Mouse (Mus musculus) liver, embryonic 14.5 days (tissue): ENCODE measurements around the gene Spata7. TPM values are rescaled to one million over a fixed set of nuclear protein-coding genes. Genes with fewer than 3 reads are reported as not detected.

Experiments
- ATAC-seq: fragments of 200-750 bp; cut with Nextera tagmentation; 2 replicates; pipeline ENCODE4 v1.8.0; 2017; ENCODE audit warnings: moderate number of reproducible peaks, mild to moderate bottlenecking, moderate library complexity; ENCODE audit not compliant: insufficient read depth
- DNase-seq, 3 experiments: peaks; one replicate each; pipeline ENCODE4 v3.0.0-alpha.2; 2012 to 2013; ENCODE audit warnings: low read depth in 3 of 3, low spot score in 3 of 3
- H3K27ac ChIP-seq: fragments of 300-500 bp; sonication (generic); 2 replicates; pipeline ENCODE4 v1.5.1; 2014; ENCODE audit warnings: moderate library complexity, mild to moderate bottlenecking, control low read depth, inconsistent platforms
- H3K27me3 ChIP-seq: fragments of 300-500 bp; sonication (generic); 2 replicates; pipeline ENCODE4 v1.6.1; 2014; ENCODE audit warnings: mild to moderate bottlenecking, low read length, moderate library complexity; ENCODE audit not compliant: control insufficient read depth, insufficient read depth
- H3K36me3 ChIP-seq: fragments of 300-500 bp; sonication (generic); replicated peaks from 2 replicates; pipeline ENCODE4 v1.6.1; 2014; ENCODE audit warnings: low read depth; ENCODE audit not compliant: control insufficient read depth, insufficient read depth
- H3K4me1 ChIP-seq, 2 experiments: fragments of 200-500 bp in 1 of 2; fragments of 300-500 bp in 1 of 2; sonication (generic) in 1 of 2; replicated peaks; 2 replicates each; pipeline ENCODE4 v1.6.1; 2012 to 2014; ENCODE audit warnings: antibody characterized with exemption in 1 of 2, inconsistent platforms in 1 of 2, low read length in 1 of 2; ENCODE audit not compliant: control insufficient read depth in 2 of 2, insufficient read depth in 2 of 2
- H3K4me2 ChIP-seq: fragments of 300-500 bp; sonication (generic); 2 replicates; pipeline ENCODE4 v1.6.1; 2014; ENCODE audit warnings: low read depth, mild to moderate bottlenecking, control low read depth, moderate library complexity
- H3K4me3 ChIP-seq, 2 experiments: fragments of 200-500 bp in 1 of 2; fragments of 300-500 bp in 1 of 2; sonication (generic) in 1 of 2; 2 replicates each; pipeline ENCODE4 v1.5.1; 2012 to 2014; ENCODE audit warnings: low read depth in 2 of 2, low read length in 2 of 2, mild to moderate bottlenecking in 2 of 2, control low read depth in 1 of 2, inconsistent platforms in 1 of 2, moderate library complexity in 1 of 2; ENCODE audit not compliant: insufficient read depth in 1 of 2
- H3K9ac ChIP-seq: fragments of 300-500 bp; sonication (generic); replicated peaks from 2 replicates; pipeline ENCODE4 v1.6.1; 2014; ENCODE audit warnings: mild to moderate bottlenecking, control low read depth, moderate library complexity
- H3K9me3 ChIP-seq: fragments of 300-500 bp; sonication (generic); 2 replicates; pipeline ENCODE4 v1.6.1; 2016; ENCODE audit warnings: low read length, mixed read lengths; ENCODE audit not compliant: control insufficient read depth
- CTCF ChIP-seq: IDR thresholded peaks from 2 replicates; pipeline ENCODE4 v1.5.1; 2016; ENCODE audit warnings: antibody characterized with exemption, low read depth, control low read depth
- EP300 ChIP-seq: IDR thresholded peaks from 2 replicates; pipeline ENCODE4 v1.6.1; 2016; ENCODE audit warnings: antibody characterized with exemption, low read depth
- WGBS: fragments of 180-500 bp; shearing (Covaris S2); extraction: QIAGEN DNeasy Blood & Tissue Kit; methylation state at CpG from one replicate; pipeline ENCODE4 v1.1.7; 2014; ENCODE audit not compliant: insufficient replicate concordance; 5-methylcytosine and 5-hydroxymethylcytosine counted together
- polyA plus RNA-seq, 2 experiments: library from polyadenylated mRNA; depleted of rRNA in 1 of 2; stranded (reverse) in 1 of 2; unstranded in 1 of 2; fragments of >200 nt; fragmentation: Nextera tagmentation in 1 of 2; extraction: Ambion mirVana in 1 of 2; gene quantifications; 2 replicates each; pipeline versions ENCODE4 v1.2.1 to v1.2.3; 2012 to 2014

Spata7 gene
- polyA plus RNA-seq, 2 experiments, result 1.2 to 2.0 TPM

- Histone ChIP-seq H3K4me1 (0 out of 4 replicates have a peak, but pooled peaks cover 0 to 2% of the 10 kb centered on the region in 2 experiments), H3K9ac (no peak overlapping the region), H3K27ac (no peak overlapping the region), H3K4me2 (peak overlapping the region; percentile 26; the same call in 1 of the 2 replicates), H3K36me3 (no peaks in the 10 kb centered on the region), H3K9me3 (no peaks in the 10 kb centered on the region), H3K4me3 (no peak overlapping the region), H3K27me3 (no peaks in the 10 kb centered on the region)
- 24% methylated on average over 14 of the region's 14 CpGs for WGBS
- TF ChIP-seq EP300 (no peak), CTCF (no peak)
- no peak for ATAC-seq
- DNase-seq, result no peak
Measured at GRCm38 (mm10) chr12:98677336-98677735, 49.4 kb downstream of the Spata7 start.

GRCm38 (mm10) chr12:98679906-98680305 is 51.9 kb downstream of the Spata7 start:
- ATAC-seq (no peak), DNase-seq (no peak)
- TF ChIP-seq EP300 (no peak), CTCF (no peak)
- 70% methylated on average over 15 of the region's 15 CpGs for WGBS
- Histone ChIP-seq H3K27me3 (no peaks in the 10 kb centered on the region), H3K9me3 (no peaks in the 10 kb centered on the region), H3K36me3 (no peaks in the 10 kb centered on the region), H3K4me1 (no peaks in the 10 kb centered on the region), H3K4me3 (no peak overlapping the region), H3K27ac (no peak overlapping the region), H3K9ac (no peak overlapping the region), H3K4me2 (no peak overlapping the region)

GRCm38 (mm10) chr12:98682196-98682595 is 54.2 kb downstream of the Spata7 start:
- H3K4me2 ChIP-seq, result no peak overlapping the region
- H3K36me3 ChIP-seq, result no peaks in the 10 kb centered on the region
- no peak for DNase-seq
- no peak for ATAC-seq
- no peaks in the 10 kb centered on the region for H3K9me3 ChIP-seq
- H3K4me1 ChIP-seq, result no peaks in the 10 kb centered on the region; a peak in 1 of 4 replicates
- H3K27ac ChIP-seq, result no peak overlapping the region
- no peaks in the 10 kb centered on the region for H3K27me3 ChIP-seq
- no peak overlapping the region for H3K9ac ChIP-seq
- H3K4me3 ChIP-seq, result no peak overlapping the region
- 73% methylated on average over 15 of the region's 15 CpGs for WGBS
- no peak for TF ChIP-seq CTCF
- no peak for TF ChIP-seq EP300

- TF ChIP-seq CTCF, result no peak
- TF ChIP-seq EP300, result no peak
- Histone ChIP-seq H3K4me1 (no peaks in the 10 kb centered on the region; a peak in 1 of 4 replicates), H3K9ac (no peak overlapping the region), H3K27ac (no peak overlapping the region), H3K4me2 (no peak overlapping the region), H3K36me3 (no peaks in the 10 kb centered on the region), H3K27me3 (no peaks in the 10 kb centered on the region), H3K4me3 (no peak overlapping the region), H3K9me3 (no peaks in the 10 kb centered on the region)
- 74% methylated on average over 11 of the region's 11 CpGs for WGBS
- ATAC-seq (no peak), DNase-seq (no peak)
Measured at GRCm38 (mm10) chr12:98683171-98683570, 55.2 kb downstream of the Spata7 start.

GRCm38 (mm10) chr12:98683574-98683973 is 55.6 kb downstream of the Spata7 start:
- H3K27me3 ChIP-seq, result no peaks in the 10 kb centered on the region
- no peak overlapping the region for H3K27ac ChIP-seq
- no peaks in the 10 kb centered on the region for H3K9me3 ChIP-seq
- no peak overlapping the region for H3K4me3 ChIP-seq
- 60% methylated on average over 6 of the region's 6 CpGs for WGBS
- H3K9ac ChIP-seq, result no peak overlapping the region
- H3K4me1 ChIP-seq, result no peaks in the 10 kb centered on the region; a peak in 1 of 4 replicates
- no peak overlapping the region for H3K4me2 ChIP-seq
- TF ChIP-seq EP300, result no peak
- DNase-seq (no peak), ATAC-seq (no peak)
- no peaks in the 10 kb centered on the region for H3K36me3 ChIP-seq
